Mouse (Mus musculus) CH12.LX (cell line): Measurements from ENCODE around the gene Gm49387.

Experiments
- CHD2 ChIP-seq: IDR thresholded peaks from 2 replicates; pipeline ENCODE4 v1.6.1; 2011; ENCODE audit warnings: low read length, improper control_type of control experiment
- CTCF ChIP-seq, 2 experiments: IDR thresholded peaks in 1 of 2; conservative IDR thresholded peaks in 1 of 2; 2 replicates each; pipeline ENCODE4 v1.5.1; 2011 to 2012; ENCODE audit warnings: low read depth in 2 of 2, low read length in 2 of 2, improper control_type of control experiment in 1 of 2, inconsistent platforms in 1 of 2, mild to moderate bottlenecking in 1 of 2, moderate library complexity in 1 of 2
- EP300 ChIP-seq: IDR thresholded peaks from 2 replicates; pipeline ENCODE4 v1.6.1; 2011; ENCODE audit warnings: low read length, improper control_type of control experiment
- ETS1 ChIP-seq: conservative IDR thresholded peaks from 2 replicates; pipeline ENCODE4 v1.6.1; 2012; ENCODE audit warnings: low read depth, mild to moderate bottlenecking, inconsistent platforms, low read length, improper control_type of control experiment, moderate library complexity
- MAZ ChIP-seq: IDR thresholded peaks from 2 replicates; pipeline ENCODE4 v1.6.1; 2012; ENCODE audit warnings: low read depth, mild to moderate bottlenecking, inconsistent platforms, low read length, improper control_type of control experiment, moderate library complexity
- MYC ChIP-seq: IDR thresholded peaks from 2 replicates; pipeline ENCODE4 v1.6.1; 2011; ENCODE audit warnings: low read depth, mild to moderate bottlenecking, improper control_type of control experiment, low read length
- POLR2A ChIP-seq: IDR thresholded peaks from 2 replicates; pipeline ENCODE4 v1.6.1; 2011; ENCODE audit warnings: low read depth, mild to moderate bottlenecking, improper control_type of control experiment, low read length
- RAD21 ChIP-seq: IDR thresholded peaks from 2 replicates; pipeline ENCODE4 v1.6.1; 2011; ENCODE audit warnings: low read depth, mild to moderate bottlenecking, low read length, improper control_type of control experiment, moderate library complexity
- USF2 ChIP-seq: conservative IDR thresholded peaks from 2 replicates; pipeline ENCODE4 v1.6.1; 2011; ENCODE audit warnings: low read depth, low read length, improper control_type of control experiment

- TF ChIP-seq CHD2 = no peak
- peak; percentile 37; the same call in 1 of the 2 replicates for TF ChIP-seq EP300
- TF ChIP-seq POLR2A = no peak
- no peak for TF ChIP-seq USF2
- no peak for TF ChIP-seq MYC
- no peak for TF ChIP-seq MAZ
- no peak for TF ChIP-seq RAD21
- TF ChIP-seq ETS1 = no peak
- TF ChIP-seq CTCF (conservative IDR thresholded peaks at IDR 0.05 in 1 of 2, IDR thresholded peaks at IDR 0.05 in 1 of 2; ENCODE audit: low read depth in 2 of 2, low read length in 2 of 2) = no peak
These were observed 40.0 kb upstream of the Gm49387 start for GRCm38 (mm10) chr14:31680656-31681055.
